Mouse (Mus musculus): Measurements from ENCODE around the gene Slx4. TPM values are rescaled to one million over a fixed set of nuclear protein-coding genes. Genes with fewer than 3 reads are reported as not detected.

The Slx4 gene
- 5.0 and 5.6 TPM in 2 replicates for polyA plus RNA-seq (2015; fragmentation: Nextera tagmentation; extraction: Ambion mirVana)

GRCm38 (mm10) chr16:4003489-4004398 is at the start of gene Slx4:
Slx4 (minus strand) TSS chr16:4003770.

GRCm38 (mm10) chr16:4036807-4037206 is 33.2 kb upstream of the Slx4 start, which contains the start of gene Dnase1:
Dnase1 (plus strand) TSS chr16:4036942.

GRCm38 (mm10) chr16:3976251-3976671 is 27.3 kb downstream of the Slx4 start, which contains the start of gene Nlrc3:
Nlrc3 (minus strand) TSS chr16:3976632.

Other genes starting within 250 kb of the Slx4 start
- gene Olfr15, start 172.9 kb downstream of the Slx4 start, polyA plus RNA-seq (2015; fragmentation: Nextera tagmentation; extraction: Ambion mirVana): not detected in 2 replicates
- gene Zfp174, start 156.5 kb downstream of the Slx4 start, polyA plus RNA-seq (2015; fragmentation: Nextera tagmentation; extraction: Ambion mirVana): 1.5 and 4.1 TPM in 2 replicates
- gene Naa60, start 131.4 kb downstream of the Slx4 start, polyA plus RNA-seq (2015; fragmentation: Nextera tagmentation; extraction: Ambion mirVana): 34.3 and 51.6 TPM in 2 replicates
- gene Zfp597, start 119.2 kb downstream of the Slx4 start, polyA plus RNA-seq (2015; fragmentation: Nextera tagmentation; extraction: Ambion mirVana): 4.2 and 5.9 TPM in 2 replicates
- gene Gm20695, start 119.1 kb downstream of the Slx4 start, polyA plus RNA-seq (2015; fragmentation: Nextera tagmentation; extraction: Ambion mirVana): 1.7 and 3.3 TPM in 2 replicates
- 6.8 and 7.9 TPM in 2 replicates for gene 1700037C18Rik, start 95.1 kb downstream of the Slx4 start, polyA plus RNA-seq (2015; fragmentation: Nextera tagmentation; extraction: Ambion mirVana)
- 28.5 and 31.2 TPM in 2 replicates for gene Cluap1, start 95.0 kb downstream of the Slx4 start, polyA plus RNA-seq (2015; fragmentation: Nextera tagmentation; extraction: Ambion mirVana)
- 0.13 and 0.87 TPM in 2 replicates for gene Nlrc3, start 27.1 kb downstream of the Slx4 start, polyA plus RNA-seq (2015; fragmentation: Nextera tagmentation; extraction: Ambion mirVana)
- gene Dnase1, start 33.2 kb upstream of the Slx4 start, polyA plus RNA-seq (2015; fragmentation: Nextera tagmentation; extraction: Ambion mirVana): 0.79 and 1.0 TPM in 2 replicates
- gene Trap1, start 74.1 kb upstream of the Slx4 start, polyA plus RNA-seq (2015; fragmentation: Nextera tagmentation; extraction: Ambion mirVana): 66.4 and 120 TPM in 2 replicates
- gene Crebbp, start 210.2 kb upstream of the Slx4 start, polyA plus RNA-seq (2015; fragmentation: Nextera tagmentation; extraction: Ambion mirVana): 17.4 and 19.4 TPM in 2 replicates